Mouse (Mus musculus) C2C12 (cell line): ENCODE results near the gene 4921517D22Rik. TPM values are rescaled to one million over a fixed set of nuclear protein-coding genes. Genes with fewer than 3 reads are reported as not detected.

Experiments
- H3K27me3 ChIP-seq: one replicate; pipeline ENCODE4 v1.6.1; 2011; ENCODE audit not compliant: control insufficient read depth, insufficient read depth, insufficient read length
- H3K36me3 ChIP-seq: one replicate; pipeline ENCODE4 v1.6.1; 2011; ENCODE audit not compliant: control insufficient read depth, insufficient read depth
- H3K4me3 ChIP-seq: one replicate; pipeline ENCODE4 v1.5.1; 2011; ENCODE audit warnings: mild to moderate bottlenecking, control low read depth; ENCODE audit not compliant: poor library complexity, insufficient read depth, severe bottlenecking
- H3K79me2 ChIP-seq: one replicate; pipeline ENCODE4 v1.6.1; 2011; ENCODE audit not compliant: control insufficient read depth, insufficient read depth
- H3K79me3 ChIP-seq: one replicate; pipeline ENCODE4 v1.6.1; 2011; ENCODE audit warnings: low read depth, control low read depth
- H3ac ChIP-seq: one replicate; pipeline ENCODE3; 2011; ENCODE audit warnings: low read depth; ENCODE audit not compliant: control insufficient read depth, insufficient read length
- CEBPB ChIP-seq: IDR thresholded peaks from one replicate; pipeline ENCODE4 v1.6.1; 2011; ENCODE audit warnings: low read depth, mild to moderate bottlenecking, control low read depth, moderate library complexity
- CTCF ChIP-seq: IDR thresholded peaks from one replicate; pipeline ENCODE4 v1.5.1; 2011; ENCODE audit not compliant: control insufficient read depth, insufficient read depth, insufficient read length
- FOSL1 ChIP-seq: IDR thresholded peaks from one replicate; pipeline ENCODE4 v1.8.0; 2011; ENCODE audit warnings: mild to moderate bottlenecking, low read length; ENCODE audit not compliant: poor library complexity, insufficient read depth, severe bottlenecking
- MAX ChIP-seq: IDR thresholded peaks from one replicate; pipeline ENCODE4 v1.6.1; 2011; ENCODE audit warnings: mild to moderate bottlenecking, control low read depth
- MYOD1 ChIP-seq: IDR thresholded peaks from one replicate; pipeline ENCODE4 v1.6.1; 2011; ENCODE audit warnings: low read depth; ENCODE audit not compliant: control insufficient read depth, insufficient read length
- MYOG ChIP-seq: IDR thresholded peaks from one replicate; pipeline ENCODE4 v1.6.1; 2011; ENCODE audit not compliant: control insufficient read depth, insufficient read length; ENCODE audit errors: extremely low read depth
- USF1 ChIP-seq: IDR thresholded peaks from one replicate; pipeline ENCODE4 v1.6.1; 2011; ENCODE audit warnings: low read depth, mild to moderate bottlenecking, control low read depth, moderate library complexity
- polyA plus RNA-seq: library from polyadenylated mRNA; unstranded; fragments of >200 nt; fragmentation: generic; extraction: Trizol; gene quantifications from one replicate; pipeline ENCODE4 v1.2.1, GENCODE M21; 2012; ENCODE audit warnings: missing spikeins

Gene 4921517D22Rik
- polyA plus RNA-seq, 1 experiment = not detected

GRCm38 (mm10) chr13:59661387-59661786, 32.5 kb downstream of the 4921517D22Rik start:
- Histone ChIP-seq H3K4me3 (no peak overlapping the region), H3K79me3 (no peaks in the 10 kb centered on the region), H3K27me3 (no peaks in the 10 kb centered on the region), H3ac (no peak overlapping the region), H3K79me2 (no peaks in the 10 kb centered on the region), H3K36me3 (no peaks in the 10 kb centered on the region)
- TF ChIP-seq MYOG (no peak), CTCF (no peak), FOSL1 (no peak), MAX (no peak)

DNA sequence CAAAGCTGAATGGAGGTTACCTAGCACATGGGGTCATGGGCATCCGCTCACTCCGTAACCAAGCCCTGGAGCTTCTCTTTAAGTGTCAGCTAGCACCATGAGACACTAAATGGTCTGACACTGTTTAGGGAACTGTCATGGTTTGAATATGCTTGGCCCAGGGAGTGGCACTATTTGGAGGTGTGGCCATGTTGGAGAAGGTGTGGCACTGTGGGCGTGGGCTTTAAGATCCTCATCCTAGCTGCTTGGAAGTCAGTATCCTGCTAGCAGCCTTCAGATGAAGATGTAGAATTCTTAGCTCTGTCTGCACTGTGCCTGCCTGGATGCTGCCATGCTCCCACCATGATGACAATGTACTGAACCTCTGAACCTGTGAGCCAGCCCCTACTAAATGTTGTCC, 33.5 kb downstream of the 4921517D22Rik start:
- Histone ChIP-seq H3K4me3 (no peak overlapping the region), H3ac (no peak overlapping the region), H3K79me2 (no peaks in the 10 kb centered on the region), H3K27me3 (no peaks in the 10 kb centered on the region), H3K36me3 (no peaks in the 10 kb centered on the region), H3K79me3 (no peaks in the 10 kb centered on the region)
- TF ChIP-seq FOSL1 (no peak), CEBPB (no peak), MAX (no peak), MYOG (no peak), USF1 (no peak), CTCF (no peak), MYOD1 (no peak)

DNA sequence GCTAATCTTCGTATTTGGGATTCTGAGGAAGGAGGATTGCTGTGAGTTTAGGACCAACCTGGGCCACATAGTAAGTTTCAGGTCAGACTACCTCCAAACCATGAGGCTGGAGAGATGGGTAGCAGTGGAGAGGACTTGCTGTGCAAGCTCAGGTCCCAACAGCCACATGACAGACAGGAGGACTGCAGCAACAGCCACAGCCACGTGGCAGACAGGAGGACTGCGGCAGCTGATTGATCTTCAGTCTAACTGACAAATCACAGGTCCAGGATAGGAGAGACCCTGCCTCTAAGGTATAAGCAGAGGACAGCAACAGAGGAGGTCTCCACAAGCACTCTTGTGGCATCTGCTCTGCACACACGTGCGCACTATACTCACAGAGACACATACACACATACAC, 36.1 kb downstream of the 4921517D22Rik start:
- TF ChIP-seq CTCF (no peak), MYOG (no peak), MAX (no peak), MYOD1 (no peak), USF1 (no peak)
- H3ac ChIP-seq = no peak overlapping the region
- no peaks in the 10 kb centered on the region for H3K79me2 ChIP-seq
- no peaks in the 10 kb centered on the region for H3K79me3 ChIP-seq
- no peak overlapping the region for H3K4me3 ChIP-seq
- H3K36me3 ChIP-seq = no peaks in the 10 kb centered on the region
- H3K27me3 ChIP-seq = no peaks in the 10 kb centered on the region

DNA sequence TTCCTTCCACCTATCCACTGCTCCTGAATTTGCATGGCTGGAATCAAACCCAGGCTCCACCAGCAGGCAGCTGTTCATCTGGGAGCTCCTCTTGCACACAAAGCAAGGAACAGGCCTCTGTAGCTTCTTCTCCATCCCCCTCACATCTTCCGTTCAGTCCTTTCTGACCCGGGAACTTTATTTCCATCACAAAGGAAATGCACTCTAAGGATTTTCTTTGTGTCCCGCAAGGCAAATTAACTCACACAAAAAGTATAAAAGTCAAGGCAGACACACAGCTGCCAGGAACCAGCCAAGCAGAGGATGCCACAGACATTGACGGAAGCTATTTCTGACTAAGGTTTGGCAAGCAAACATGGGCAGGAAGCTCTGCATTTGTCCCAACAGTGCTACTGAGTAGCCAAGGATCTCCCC, 36.9 kb downstream of the 4921517D22Rik start:
- Histone ChIP-seq H3K36me3 (no peaks in the 10 kb centered on the region), H3K27me3 (no peaks in the 10 kb centered on the region), H3K4me3 (no peak overlapping the region), H3ac (no peak overlapping the region), H3K79me2 (no peaks in the 10 kb centered on the region), H3K79me3 (no peaks in the 10 kb centered on the region)
- no peak for TF ChIP-seq CEBPB

DNA sequence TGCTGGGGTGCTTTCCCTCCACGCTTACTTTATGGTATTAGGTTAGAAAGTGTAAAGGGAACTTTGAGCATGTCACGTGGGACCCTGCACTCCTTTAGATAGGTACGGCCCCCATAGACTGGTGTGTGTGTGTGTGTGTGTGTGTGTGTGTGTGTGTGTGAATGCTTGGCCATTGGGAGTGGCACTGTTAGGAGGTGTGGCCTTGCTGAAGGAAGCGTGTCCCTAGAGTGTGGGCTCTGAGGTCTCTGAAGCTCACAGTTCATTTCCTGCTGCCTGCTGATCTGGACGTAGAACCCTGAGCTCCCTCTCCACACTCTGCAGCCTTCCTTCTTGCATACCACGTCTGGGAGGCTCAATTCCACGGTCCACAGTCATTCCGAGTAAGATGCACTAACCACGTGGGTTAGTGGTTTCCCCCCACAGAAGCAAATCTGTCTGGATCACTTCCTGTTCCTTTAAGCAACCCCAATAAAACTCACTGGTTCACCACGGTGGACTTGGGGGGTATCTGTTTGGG, 37.5 kb downstream of the 4921517D22Rik start:
- Histone ChIP-seq H3K4me3 (no peak overlapping the region), H3K79me2 (no peaks in the 10 kb centered on the region), H3K27me3 (no peaks in the 10 kb centered on the region), H3ac (no peak overlapping the region), H3K36me3 (no peaks in the 10 kb centered on the region), H3K79me3 (no peaks in the 10 kb centered on the region)
- TF ChIP-seq MAX (no peak), MYOD1 (no peak), FOSL1 (no peak)

GRCm38 (mm10) chr13:59655718-59656315, 38.1 kb downstream of the 4921517D22Rik start:
- no peak overlapping the region for H3ac ChIP-seq
- H3K4me3 ChIP-seq = no peak overlapping the region
- no peaks in the 10 kb centered on the region for H3K36me3 ChIP-seq
- TF ChIP-seq USF1 (no peak), MYOD1 (no peak), MAX (no peak), CEBPB (no peak), FOSL1 (no peak), MYOG (no peak), CTCF (no peak)
- H3K79me3 ChIP-seq = no peaks in the 10 kb centered on the region
- H3K27me3 ChIP-seq = no peaks in the 10 kb centered on the region
- no peaks in the 10 kb centered on the region for H3K79me2 ChIP-seq
